Mouse (Mus musculus): ENCODE measurements around the gene Plekha6.

The Plekha6 gene

GRCm38 (mm10) chr1:133346531-133346930 is 182.5 kb downstream of the Plekha6 start:
- in situ Hi-C loops (cut with MboI; ENCODE audit: low sequenced_read_pairs): no loop called here

DNA sequence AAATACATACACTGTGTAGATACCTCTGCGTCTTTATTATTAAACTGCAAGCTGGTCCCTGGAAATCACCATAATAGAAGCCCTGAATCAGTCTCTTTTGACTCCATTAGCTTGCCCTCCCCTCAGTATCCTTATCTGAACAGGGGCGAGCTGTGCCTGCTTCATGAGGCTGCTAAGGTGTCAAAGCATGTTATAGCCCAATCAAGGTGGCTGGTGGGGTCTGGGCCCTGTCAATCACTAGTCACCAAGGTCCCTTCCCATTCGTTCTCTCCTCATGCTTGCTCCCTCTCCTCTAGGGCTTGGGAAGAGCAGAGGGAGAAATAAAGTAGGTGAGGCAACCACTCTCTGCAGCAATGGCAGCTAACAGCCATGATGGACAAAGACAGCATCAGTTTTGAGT is 183.2 kb downstream of the Plekha6 start:
- in situ Hi-C loops (cut with MboI; ENCODE audit: low sequenced_read_pairs): no loop called here

DNA sequence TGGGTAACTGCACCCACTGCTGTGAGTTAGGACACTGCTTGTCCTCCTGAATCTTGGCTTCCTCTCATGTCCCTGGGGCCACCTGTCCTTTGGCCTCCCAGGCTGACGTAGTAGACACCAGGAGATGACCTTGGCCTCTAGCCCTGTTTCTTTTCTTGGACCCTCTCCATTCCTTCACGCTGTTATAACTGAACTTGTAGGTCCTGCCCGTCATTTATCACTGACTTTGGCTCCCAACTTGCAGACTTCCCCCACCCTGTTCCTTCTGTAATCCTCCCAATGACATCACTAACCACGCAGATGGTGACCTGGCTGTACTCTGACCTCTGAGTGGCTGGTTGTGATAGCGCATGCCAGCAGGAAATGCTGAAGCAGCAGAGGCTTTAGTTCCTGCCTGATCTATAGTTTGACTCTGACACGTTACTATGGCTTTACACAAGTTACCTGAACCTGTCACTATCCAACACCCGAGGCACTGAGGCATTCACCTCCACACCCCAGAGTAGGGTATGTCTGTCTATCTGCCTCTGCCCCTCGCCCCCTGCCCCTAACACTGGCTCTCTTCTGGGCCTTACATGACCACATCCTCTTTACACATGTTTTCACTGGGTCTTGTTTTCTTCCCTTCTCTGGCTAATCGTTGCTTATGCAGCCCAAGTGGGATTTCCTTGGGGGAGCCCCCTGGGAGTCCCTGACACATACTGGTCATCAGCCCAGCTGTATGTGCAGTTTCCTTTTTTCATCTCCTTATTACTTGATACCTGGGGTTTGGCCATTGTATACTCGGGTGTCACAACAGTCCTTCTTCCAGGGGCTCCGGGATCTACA is 183.9 kb downstream of the Plekha6 start:
- in situ Hi-C loops (cut with MboI; ENCODE audit: low sequenced_read_pairs): no loop called here

- in situ Hi-C loops (cut with MboI; ENCODE audit: low sequenced_read_pairs): no loop called here
Observed at GRCm38 (mm10) chr1:133350210-133350609, 186.2 kb downstream of the Plekha6 start, which contains the start of gene Ren1. TSS of gene Ren1 (plus strand) at chr1:133350510.

GRCm38 (mm10) chr1:133351762-133352161 is 187.8 kb downstream of the Plekha6 start:
- in situ Hi-C loops (cut with MboI; ENCODE audit: low sequenced_read_pairs): no loop called here

Measured in CH12F3 (cell line).